Mouse (Mus musculus) embryonic facial prominence, embryonic 15.5 days (tissue): ENCODE results near the gene Rtn1. TPM values are rescaled to one million over a fixed set of nuclear protein-coding genes. Genes with fewer than 3 reads are reported as not detected.

Experiments
- ATAC-seq: fragments of 200-750 bp; cut with Nextera tagmentation; 2 replicates; pipeline ENCODE4 v1.8.0; 2017; ENCODE audit warnings: low read depth, moderate TSS enrichment; ENCODE audit not compliant: insufficient number of reproducible peaks, low FRiP score, low TSS enrichment
- H3K27ac ChIP-seq: fragments of 300-500 bp; sonication (generic); replicated peaks from 2 replicates; pipeline ENCODE4 v1.5.1; 2015; ENCODE audit warnings: mild to moderate bottlenecking, inconsistent platforms
- H3K27me3 ChIP-seq: fragments of 300-500 bp; sonication (generic); 2 replicates; pipeline ENCODE4 v1.6.1; 2015; ENCODE audit warnings: inconsistent platforms
- H3K36me3 ChIP-seq: fragments of 300-500 bp; sonication (generic); 2 replicates; pipeline ENCODE4 v1.6.1; 2015; ENCODE audit warnings: mild to moderate bottlenecking, inconsistent platforms
- H3K4me1 ChIP-seq: fragments of 300-500 bp; sonication (generic); 2 replicates; pipeline ENCODE4 v1.6.1; 2015; ENCODE audit warnings: inconsistent platforms
- H3K4me2 ChIP-seq: fragments of 300-500 bp; sonication (generic); replicated peaks from 2 replicates; pipeline ENCODE4 v1.6.1; 2015; ENCODE audit warnings: mild to moderate bottlenecking, inconsistent platforms
- H3K4me3 ChIP-seq: fragments of 300-500 bp; sonication (generic); replicated peaks from 2 replicates; pipeline ENCODE4 v1.5.1; 2015; ENCODE audit warnings: mild to moderate bottlenecking, inconsistent platforms
- H3K9ac ChIP-seq: fragments of 300-500 bp; sonication (generic); 2 replicates; pipeline ENCODE4 v1.6.1; 2015; ENCODE audit warnings: inconsistent platforms
- H3K9me3 ChIP-seq: fragments of 300-500 bp; sonication (generic); replicated peaks from 2 replicates; pipeline ENCODE4 v1.6.1; 2016; ENCODE audit warnings: inconsistent platforms
- WGBS: fragments of 180-500 bp; shearing (Covaris S2); methylation state at CpG from one replicate; pipeline ENCODE4 v1.1.7; 2015; 5-methylcytosine and 5-hydroxymethylcytosine counted together
- polyA plus RNA-seq: library from polyadenylated mRNA; unstranded; fragments of >200 nt; fragmentation: Nextera tagmentation; extraction: Ambion mirVana; gene quantifications from 2 replicates; pipeline ENCODE4 v1.2.1, GENCODE M21; 2015

Gene Rtn1
- polyA plus RNA-seq, 1 experiment from 2014 or later: 41.5 TPM

DNA sequence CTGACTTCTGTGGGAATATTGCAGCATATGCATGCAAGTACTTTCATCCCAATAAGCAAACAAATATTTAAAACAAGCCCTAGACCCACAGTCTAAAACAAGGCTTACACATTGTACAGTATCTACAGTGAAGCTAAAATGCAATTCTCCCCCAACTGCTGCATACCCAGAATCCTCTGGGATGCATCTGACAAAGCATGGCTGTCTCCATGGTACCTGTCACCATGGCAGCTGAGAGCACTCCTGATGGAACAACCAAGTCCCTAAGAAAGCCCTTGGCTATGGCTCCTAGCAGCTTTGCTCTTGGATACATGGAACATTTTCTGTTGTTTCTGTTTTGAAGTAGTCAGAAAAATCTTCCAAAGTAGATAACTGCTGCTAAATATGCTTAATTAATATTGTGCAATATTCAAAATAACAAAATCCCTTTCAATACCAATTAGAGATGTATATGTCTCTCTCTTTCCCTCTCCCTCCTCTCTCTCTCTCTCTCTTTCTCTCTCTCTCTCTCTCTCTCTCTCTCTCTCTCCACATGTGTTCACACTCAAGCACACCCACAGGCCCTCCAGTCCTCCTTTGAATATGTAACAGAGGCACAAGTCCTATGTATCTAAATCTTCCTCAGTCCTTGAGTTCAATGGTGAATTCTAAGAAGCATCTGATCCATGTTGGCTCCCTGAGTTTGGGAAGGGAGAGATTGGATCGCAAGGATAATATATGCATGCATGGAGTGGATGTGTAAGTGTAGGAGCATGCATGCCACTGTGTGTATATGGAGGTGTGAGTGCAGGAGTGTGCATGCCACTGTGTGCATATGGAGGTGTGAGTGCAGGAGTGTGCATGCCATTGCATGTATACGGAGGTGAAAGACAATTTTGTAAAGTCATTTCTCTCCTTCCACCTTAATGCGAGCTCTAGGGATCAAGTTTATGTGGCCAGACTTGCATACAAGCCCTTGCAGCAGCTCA is 143.3 kb downstream of the Rtn1 start:
- no peaks in the 10 kb centered on the region for H3K4me1 ChIP-seq
- no peak overlapping the region for H3K27ac ChIP-seq
- 84% methylated on average over 3 of the region's 3 CpGs for WGBS

DNA sequence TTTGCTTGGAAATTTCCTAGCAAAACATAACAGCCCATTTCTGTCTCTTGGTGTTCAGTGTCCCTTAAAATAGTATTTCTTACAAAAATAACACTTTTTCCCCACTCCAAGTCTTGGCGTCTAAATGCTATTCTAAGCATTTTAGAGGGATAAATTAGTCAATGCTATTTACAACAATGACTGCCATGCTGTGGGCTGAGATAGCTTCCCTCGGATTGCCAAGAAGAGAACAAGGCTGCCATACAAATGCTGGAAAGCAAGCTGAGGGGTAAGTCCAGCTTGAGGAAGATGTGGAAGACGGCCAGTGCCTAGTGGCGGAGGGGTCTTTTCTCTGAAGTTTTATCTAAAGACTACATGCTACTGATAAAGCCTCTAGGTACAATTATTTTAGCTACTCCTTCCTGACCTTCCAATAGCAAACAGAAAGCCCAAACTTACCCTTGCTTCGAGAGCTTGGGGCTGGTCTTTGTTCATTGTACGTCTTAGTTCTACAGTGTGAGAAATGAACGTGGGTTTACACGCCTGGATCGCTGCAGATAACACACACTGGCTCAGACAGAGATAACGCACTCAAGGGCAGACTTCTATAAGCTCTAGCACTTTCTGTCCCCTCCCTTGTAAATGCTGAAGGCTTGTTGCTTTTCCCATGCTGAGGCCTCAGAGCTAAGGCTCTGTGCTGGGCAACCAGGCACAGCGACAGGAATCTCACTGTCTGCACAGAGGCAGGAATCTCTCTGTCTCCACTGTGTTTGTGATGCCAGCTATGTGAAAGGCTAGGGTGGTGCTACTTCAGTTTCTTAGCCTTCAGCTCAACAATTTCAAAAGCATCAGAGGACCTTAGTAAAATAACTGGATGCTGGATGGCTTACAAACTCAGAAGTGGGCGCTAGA is 145.4 kb downstream of the Rtn1 start:
- Histone ChIP-seq H3K9ac (no peak overlapping the region), H3K9me3 (no peaks in the 10 kb centered on the region), H3K4me2 (no peak overlapping the region), H3K4me1 (no peaks in the 10 kb centered on the region), H3K27me3 (no peaks in the 10 kb centered on the region), H3K36me3 (no peaks in the 10 kb centered on the region), H3K27ac (no peak overlapping the region), H3K4me3 (no peak overlapping the region)
- no peak for ATAC-seq
- 81% methylated on average over 12 of the region's 12 CpGs for WGBS

More for the DNA sequence above, 143.3 kb downstream of the Rtn1 start:
- Histone ChIP-seq H3K27me3 (no peaks in the 10 kb centered on the region), H3K36me3 (no peaks in the 10 kb centered on the region), H3K9me3 (no peaks in the 10 kb centered on the region), H3K4me3 (no peak overlapping the region), H3K9ac (no peak overlapping the region), H3K4me2 (no peak overlapping the region)
- 0 out of 2 replicates have a peak, but pooled peaks have one; percentile 24 for ATAC-seq

DNA sequence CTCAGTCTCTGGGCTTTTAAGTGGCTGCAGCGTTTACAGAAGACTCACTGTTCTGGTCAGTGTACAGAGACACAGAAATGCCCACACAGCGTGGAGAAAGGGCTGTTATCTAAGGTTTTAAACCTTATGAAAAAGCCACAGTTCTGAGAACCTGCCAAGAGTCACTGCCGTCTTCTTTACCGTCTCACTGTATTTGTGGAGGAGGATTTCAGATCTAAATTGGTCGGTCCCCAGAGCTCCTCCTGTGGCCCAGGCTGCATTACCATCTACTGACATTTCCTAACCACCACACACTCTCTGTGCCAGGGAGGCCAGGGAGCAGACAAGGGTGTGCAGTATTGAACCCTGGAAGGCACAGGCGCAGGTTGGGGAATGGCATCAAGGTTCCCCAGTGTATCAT is 151.9 kb downstream of the Rtn1 start:
- no peaks in the 10 kb centered on the region for H3K27me3 ChIP-seq
- no peak for ATAC-seq
- 69% methylated on average over 6 of the region's 6 CpGs for WGBS
- no peaks in the 10 kb centered on the region for H3K36me3 ChIP-seq
- H3K4me1 ChIP-seq: no peaks in the 10 kb centered on the region
- H3K4me3 ChIP-seq: no peak overlapping the region
- no peak overlapping the region for H3K9ac ChIP-seq
- no peak overlapping the region for H3K27ac ChIP-seq
- H3K4me2 ChIP-seq: no peak overlapping the region
- H3K9me3 ChIP-seq: no peaks in the 10 kb centered on the region

DNA sequence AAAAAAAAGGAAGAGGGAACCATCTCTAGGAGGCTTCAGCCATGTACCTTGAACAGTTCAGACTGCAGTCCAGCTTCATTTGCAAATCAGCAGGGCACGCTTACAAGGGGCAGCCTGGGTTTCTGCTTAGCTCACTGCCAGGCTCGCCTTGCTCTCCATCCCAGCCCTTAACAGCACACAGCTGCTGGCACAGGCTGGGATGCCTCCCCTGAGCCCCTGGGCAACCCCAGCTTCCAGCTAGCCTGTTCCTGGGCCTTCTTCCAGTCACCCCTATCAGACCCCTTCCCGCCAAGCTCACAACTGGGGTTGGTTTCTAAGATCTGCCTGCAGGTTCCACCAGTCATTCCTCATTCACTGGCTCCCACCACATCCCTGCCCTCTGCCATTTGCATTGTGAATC is 155.8 kb downstream of the Rtn1 start:
- Histone ChIP-seq H3K9me3 (no peaks in the 10 kb centered on the region), H3K9ac (no peak overlapping the region), H3K4me3 (no peak overlapping the region), H3K36me3 (no peaks in the 10 kb centered on the region), H3K27ac (no peak overlapping the region), H3K4me2 (no peak overlapping the region), H3K4me1 (no peaks in the 10 kb centered on the region), H3K27me3 (no peaks in the 10 kb centered on the region)
- ATAC-seq: no peak
- WGBS: 63% methylated on average over 3 of the region's 3 CpGs

DNA sequence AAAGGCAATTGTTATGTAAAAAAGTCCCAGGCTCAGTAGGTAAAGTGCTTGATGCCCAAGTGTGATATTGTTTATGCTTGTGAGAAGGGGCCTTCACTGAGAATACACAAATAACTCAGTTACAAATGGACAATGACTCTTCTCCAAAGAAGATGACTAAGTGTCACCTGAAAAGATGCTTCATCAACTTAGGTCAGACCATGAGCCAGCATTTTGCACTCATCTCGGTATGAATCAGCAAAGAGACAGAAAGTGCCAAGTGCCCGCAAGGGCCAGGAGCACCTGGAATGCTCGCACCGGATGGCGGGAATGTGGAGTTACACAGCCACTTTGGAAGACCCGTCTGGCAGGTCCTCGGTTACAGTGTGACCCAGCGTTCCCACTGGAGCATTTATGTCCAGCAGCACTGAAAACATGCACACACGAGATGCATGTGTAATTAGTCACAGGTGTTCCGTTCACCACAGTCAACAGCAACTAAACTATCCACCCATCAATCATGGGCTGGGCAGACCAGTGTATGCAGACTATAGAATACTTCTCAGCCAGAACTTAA is 156.9 kb downstream of the Rtn1 start:
- WGBS: 48% methylated on average over 10 of the region's 10 CpGs
- Histone ChIP-seq H3K36me3 (no peaks in the 10 kb centered on the region), H3K4me1 (no peaks in the 10 kb centered on the region), H3K27ac (no peak overlapping the region), H3K9ac (no peak overlapping the region), H3K4me2 (no peak overlapping the region), H3K9me3 (no peaks in the 10 kb centered on the region), H3K27me3 (no peaks in the 10 kb centered on the region), H3K4me3 (no peak overlapping the region)
- ATAC-seq: no peak

DNA sequence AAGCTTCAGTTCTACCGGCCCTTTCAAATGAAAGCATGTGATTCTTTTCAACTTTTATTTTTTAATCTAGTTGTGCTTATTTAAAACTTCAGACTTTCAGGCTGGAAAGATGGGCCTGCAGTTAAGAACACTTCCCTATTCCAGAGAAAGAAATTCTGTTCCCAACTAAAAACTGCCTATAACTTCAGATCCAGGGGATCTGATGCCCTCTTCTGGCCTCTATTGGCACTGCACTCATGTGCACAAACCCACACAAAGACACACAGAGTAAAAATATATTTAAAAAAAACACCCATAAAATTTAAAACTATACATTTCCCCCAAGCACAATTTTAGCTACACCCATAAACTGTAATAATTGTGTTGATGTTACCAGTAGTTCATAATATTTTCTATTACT is 163.9 kb downstream of the Rtn1 start:
- 91% methylated on average over 1 of the region's 1 CpGs for WGBS
- no peak overlapping the region for H3K9ac ChIP-seq
- ATAC-seq: no peak
- H3K9me3 ChIP-seq: no peaks in the 10 kb centered on the region
- no peak overlapping the region for H3K27ac ChIP-seq
- no peaks in the 10 kb centered on the region for H3K4me1 ChIP-seq
- H3K4me3 ChIP-seq: no peak overlapping the region
- no peaks in the 10 kb centered on the region for H3K27me3 ChIP-seq
- no peaks in the 10 kb centered on the region for H3K36me3 ChIP-seq
- no peak overlapping the region for H3K4me2 ChIP-seq

DNA sequence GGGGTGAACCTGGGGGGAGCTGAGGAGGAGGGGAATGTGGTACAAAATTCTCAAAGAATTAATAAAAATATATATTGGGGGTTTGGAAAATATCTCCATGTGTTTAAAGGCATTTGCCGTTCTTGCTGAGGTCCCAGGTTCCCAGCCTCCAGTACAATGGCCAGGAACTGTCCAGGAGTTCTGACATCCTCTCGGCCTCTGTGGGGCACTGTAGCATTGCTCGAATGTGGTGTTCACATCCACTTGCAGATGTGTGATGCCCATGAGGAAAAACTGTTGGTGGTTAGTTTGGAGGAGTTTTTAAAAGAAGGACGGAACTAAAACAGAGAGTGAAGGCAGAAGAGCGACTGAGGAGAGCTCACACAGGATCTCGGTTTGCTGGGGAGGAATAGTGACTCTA is 166.0 kb downstream of the Rtn1 start:
- Histone ChIP-seq H3K27me3 (no peaks in the 10 kb centered on the region), H3K4me3 (no peak overlapping the region), H3K9ac (no peak overlapping the region), H3K9me3 (no peaks in the 10 kb centered on the region), H3K4me1 (no peaks in the 10 kb centered on the region), H3K27ac (no peak overlapping the region), H3K36me3 (no peaks in the 10 kb centered on the region), H3K4me2 (no peak overlapping the region)
- WGBS: 55% methylated on average over 6 of the region's 6 CpGs
- ATAC-seq: no peak

DNA sequence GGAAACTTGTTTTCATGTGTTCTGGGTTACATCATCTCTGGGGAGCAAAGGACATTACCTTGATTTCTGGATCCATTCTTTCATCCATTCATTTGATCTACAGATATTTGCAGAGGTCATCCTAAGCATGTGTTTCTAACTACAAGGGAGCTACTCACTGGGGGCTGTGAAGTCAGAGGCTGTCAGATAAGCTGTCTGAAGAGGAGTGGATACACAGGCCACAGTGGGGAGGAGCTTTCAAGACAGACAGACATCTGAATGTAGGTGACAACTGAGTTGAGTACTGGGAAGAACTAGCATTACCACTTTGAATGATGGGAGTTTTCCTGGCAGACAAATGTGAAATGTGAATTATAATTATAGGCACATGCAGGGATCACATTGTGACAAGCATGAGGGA is 168.3 kb downstream of the Rtn1 start:
- no peaks in the 10 kb centered on the region for H3K9me3 ChIP-seq
- H3K27me3 ChIP-seq: peaks cover 14% of the 10 kb centered on the region
- no peak overlapping the region for H3K9ac ChIP-seq
- no peaks in the 10 kb centered on the region for H3K36me3 ChIP-seq
- H3K4me3 ChIP-seq: no peak overlapping the region
- ATAC-seq: no peak
- no peak overlapping the region for H3K27ac ChIP-seq
- peaks cover 10% of the 10 kb centered on the region; the same call in 1 of the 2 replicates for H3K4me1 ChIP-seq
- H3K4me2 ChIP-seq: no peak overlapping the region

DNA sequence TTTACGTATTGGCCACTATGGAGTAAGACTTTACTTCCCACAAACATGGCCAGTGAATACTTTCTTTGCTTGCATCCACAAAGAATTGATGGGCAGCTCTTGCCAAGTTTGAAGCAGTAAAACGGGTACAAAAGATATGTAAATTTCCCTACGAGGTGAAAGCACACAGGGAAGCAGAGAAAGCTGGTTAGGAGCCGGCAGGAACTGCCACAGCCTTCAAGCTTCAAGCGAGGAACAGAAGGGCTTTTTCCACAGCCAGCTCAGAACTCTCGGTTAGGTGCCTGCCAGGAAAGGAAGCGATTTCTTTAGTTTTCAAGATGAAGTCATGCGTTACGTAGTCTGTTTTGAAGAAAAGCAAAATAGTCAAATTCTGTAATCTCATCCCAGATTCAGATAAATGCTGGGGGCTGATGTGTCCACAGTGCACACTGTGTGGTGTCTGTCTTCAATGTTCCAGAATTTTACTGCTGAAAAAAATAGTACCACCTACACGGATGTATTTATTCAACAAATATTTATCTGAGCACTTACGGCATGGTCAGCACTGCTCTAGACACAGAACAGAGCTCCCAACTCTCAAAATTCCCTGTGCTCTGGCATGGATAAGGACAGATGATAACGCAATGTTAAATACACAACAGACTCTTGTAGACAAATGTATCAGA is 169.5 kb downstream of the Rtn1 start:
- Histone ChIP-seq H3K9me3 (no peaks in the 10 kb centered on the region), H3K4me2 (no peak overlapping the region), H3K27me3 (peaks cover 14% of the 10 kb centered on the region), H3K4me1 (peaks cover 10% of the 10 kb centered on the region; the same call in 1 of the 2 replicates), H3K36me3 (no peaks in the 10 kb centered on the region), H3K4me3 (no peak overlapping the region), H3K27ac (no peak overlapping the region), H3K9ac (no peak overlapping the region)
- 47% methylated on average over 12 of the region's 12 CpGs for WGBS
- ATAC-seq: no peak

DNA sequence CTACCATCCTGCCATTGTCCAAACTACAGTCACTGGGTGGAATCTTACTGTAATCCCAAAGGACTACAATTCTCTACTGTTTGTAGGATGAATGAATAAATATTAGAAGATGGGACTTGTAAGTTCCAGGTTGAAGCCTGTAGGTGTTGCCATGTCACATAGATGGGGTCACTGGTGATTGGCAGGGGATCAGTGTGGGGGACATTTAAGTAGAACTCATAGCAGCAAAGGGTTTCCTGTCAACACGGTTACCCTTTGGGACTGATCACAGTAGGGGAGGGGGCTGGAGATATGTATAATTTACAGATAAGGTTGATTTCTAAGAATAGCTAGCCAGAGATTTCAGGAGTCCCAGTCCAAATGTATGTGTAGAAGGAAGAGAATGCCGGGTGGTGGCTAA is 171.6 kb downstream of the Rtn1 start:
- Histone ChIP-seq H3K4me1 (peaks cover 10% of the 10 kb centered on the region; the same call in 1 of the 2 replicates), H3K9ac (no peak overlapping the region), H3K36me3 (no peaks in the 10 kb centered on the region), H3K9me3 (no peaks in the 10 kb centered on the region), H3K4me2 (peak overlapping the region; percentile 93), H3K4me3 (peak overlapping the region; percentile 51), H3K27ac (no peak overlapping the region), H3K27me3 (peaks cover 14% of the 10 kb centered on the region)
- no peak for ATAC-seq
- 70% methylated on average over 2 of the region's 2 CpGs for WGBS
